Mouse (Mus musculus): ENCODE measurements around the gene Gm49383.
"Not testable (repeated sequence)": the region's sequence is repeated elsewhere in the genome, so short reads cannot be mapped to it uniquely, and the experiment has no call there.

- TF ChIP-seq EP300 (IDR thresholded peaks at IDR 0.05; ENCODE audit: low read depth) = 0 out of 2 replicates have a peak, but pooled peaks have one; percentile 11
- not testable (repeated sequence) for TF ChIP-seq CTCF (IDR thresholded peaks at IDR 0.05; ENCODE audit: low read depth)
Measured at GRCm38 (mm10) chr12:69158765-69159577, 37.9 kb downstream of the Gm49383 start, which contains the start of gene Rps29.

Measured in liver, embryonic 14.5 days (tissue).